Mouse (Mus musculus): ENCODE measurements around the gene Atxn1. TPM values are rescaled to one million over a fixed set of nuclear protein-coding genes. Genes with fewer than 3 reads are reported as not detected.

Gene Atxn1
- polyA plus RNA-seq, 1 experiment = not detected

DNA sequence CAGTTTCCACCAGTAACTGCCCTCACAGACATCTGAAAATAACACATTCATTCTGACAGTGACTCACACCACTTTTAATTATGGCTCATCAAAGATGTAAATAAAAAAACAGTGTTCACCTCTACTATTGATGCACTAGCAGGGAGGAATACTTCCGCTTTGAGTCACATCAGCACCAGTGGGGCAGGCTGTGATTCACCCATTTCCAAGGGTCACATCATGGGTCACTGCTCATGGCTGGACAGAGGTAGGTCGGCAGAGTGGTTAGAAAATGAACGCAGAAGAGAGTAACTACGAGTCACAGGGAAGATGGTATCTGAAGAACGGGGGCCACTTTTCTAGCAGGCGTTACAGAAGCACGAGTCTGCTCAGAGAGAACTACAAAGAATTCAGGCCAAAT lies 124.9 kb downstream of the Atxn1 start:
- TF ChIP-seq POLR2A (IDR thresholded peaks at IDR 0.05; ENCODE audit: insufficient read depth, low read depth, low read length) = no peak
- H3K27ac ChIP-seq (ENCODE audit: insufficient read depth, low read depth, low read length) = no peak overlapping the region
- H3K4me1 ChIP-seq (ENCODE audit: control insufficient read depth, insufficient read depth, low read length) = peaks cover 10% of the 10 kb centered on the region
- WGBS = 72% methylated on average over 7 of the region's 7 CpGs
- H3K4me3 ChIP-seq (ENCODE audit: insufficient read depth, low read depth, low read length) = no peak overlapping the region

DNA sequence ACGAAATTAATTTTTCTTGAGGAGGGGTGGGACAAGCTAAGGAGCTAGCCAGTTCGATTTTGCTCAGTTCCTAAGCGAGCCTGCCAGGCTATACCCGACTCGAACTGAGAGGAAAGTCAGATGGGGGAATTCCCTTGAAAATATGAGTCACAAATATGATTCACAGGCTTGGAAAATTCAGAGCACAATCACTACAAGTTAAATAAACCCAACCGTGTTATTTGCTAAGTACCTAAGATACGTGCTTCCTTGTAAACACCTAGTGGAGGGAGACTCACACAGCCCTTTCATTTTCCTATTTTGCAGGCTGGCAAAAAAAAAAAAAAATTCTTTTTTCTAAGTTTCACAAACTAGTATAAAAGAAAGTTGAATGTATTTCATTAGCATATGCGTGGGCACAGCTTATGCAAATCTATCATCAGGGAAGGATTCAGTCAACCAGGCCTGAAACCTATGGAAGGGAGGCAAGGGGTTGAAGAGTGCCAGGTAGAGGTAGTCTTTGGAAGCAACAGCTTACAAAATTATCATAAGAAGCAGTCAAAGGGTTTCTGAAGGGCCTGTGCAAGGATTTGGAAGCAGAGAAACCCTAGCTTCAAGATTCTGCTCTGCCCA lies 127.1 kb downstream of the Atxn1 start:
- Histone ChIP-seq H3K4me1 (ENCODE audit: control insufficient read depth, insufficient read depth, low read length) (peaks cover 10% of the 10 kb centered on the region), H3K4me3 (ENCODE audit: insufficient read depth, low read depth, low read length) (no peak overlapping the region), H3K27ac (ENCODE audit: insufficient read depth, low read depth, low read length) (no peak overlapping the region)
- 53% methylated on average over 8 of the region's 8 CpGs for WGBS
- no peak for TF ChIP-seq CTCF (IDR thresholded peaks at IDR 0.05; ENCODE audit: insufficient read depth, low read depth, low read length)
- TF ChIP-seq POLR2A (IDR thresholded peaks at IDR 0.05; ENCODE audit: insufficient read depth, low read depth, low read length) = no peak

DNA sequence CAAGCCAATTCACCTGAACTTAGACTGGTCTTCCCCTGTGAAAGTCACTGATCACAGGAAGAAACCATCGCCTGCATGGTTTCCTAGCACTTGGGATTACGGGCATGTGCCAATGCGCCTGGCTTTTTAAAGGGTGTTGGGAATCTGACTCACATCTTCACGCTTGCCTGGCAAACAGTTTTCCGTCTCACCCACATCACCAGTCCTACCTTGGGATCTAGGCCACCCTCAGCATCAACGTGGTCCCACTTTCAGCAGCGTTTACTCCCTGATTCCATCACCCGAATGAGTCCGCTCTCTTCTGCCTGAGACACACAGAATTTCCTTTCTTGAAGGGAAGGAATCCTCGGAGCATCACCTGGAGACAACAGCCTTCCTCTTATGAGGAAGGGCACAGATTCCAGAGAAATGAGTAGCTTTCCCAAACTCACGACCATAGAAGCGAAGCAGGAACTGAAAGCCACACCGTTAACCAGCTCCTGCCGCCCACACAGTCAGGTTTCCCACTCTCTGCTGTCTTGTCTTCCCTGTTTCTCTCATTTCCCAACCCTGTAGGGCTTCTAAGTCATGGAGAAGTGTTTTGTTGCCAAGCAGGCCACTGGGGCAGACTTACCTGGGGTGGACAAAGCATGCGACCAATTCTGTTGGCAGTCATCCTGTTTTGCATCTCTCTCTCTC lies 128.3 kb downstream of the Atxn1 start:
- TF ChIP-seq POLR2A (IDR thresholded peaks at IDR 0.05; ENCODE audit: insufficient read depth, low read depth, low read length) (no peak), CTCF (IDR thresholded peaks at IDR 0.05; ENCODE audit: insufficient read depth, low read depth, low read length) (no peak)
- Histone ChIP-seq H3K4me1 (ENCODE audit: control insufficient read depth, insufficient read depth, low read length) (peaks cover 9% of the 10 kb centered on the region), H3K4me3 (ENCODE audit: insufficient read depth, low read depth, low read length) (no peak overlapping the region), H3K27ac (ENCODE audit: insufficient read depth, low read depth, low read length) (no peak overlapping the region)
- 89% methylated on average over 15 of the region's 15 CpGs for WGBS

DNA sequence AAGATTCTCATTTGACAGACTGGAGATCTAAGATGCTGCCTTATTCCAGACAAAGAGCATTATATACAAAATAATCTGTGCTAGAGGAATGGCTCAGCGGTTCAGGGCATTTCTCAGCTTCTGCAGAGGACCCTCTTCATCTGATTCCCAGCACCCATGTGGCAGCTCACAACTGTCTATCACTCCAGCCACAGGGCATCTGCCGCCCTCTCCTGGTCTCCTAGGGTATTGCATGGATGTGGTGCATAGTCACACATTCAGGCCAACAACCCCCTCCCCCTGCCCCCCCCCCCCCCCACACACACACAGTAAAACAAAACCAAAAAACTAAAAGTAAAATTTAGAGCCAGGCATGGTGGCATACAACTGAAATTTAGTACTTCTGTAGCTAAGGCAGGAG lies 130.5 kb downstream of the Atxn1 start:
- H3K27ac ChIP-seq (ENCODE audit: insufficient read depth, low read depth, low read length) = no peak overlapping the region
- TF ChIP-seq CTCF (IDR thresholded peaks at IDR 0.05; ENCODE audit: insufficient read depth, low read depth, low read length) = no peak
- TF ChIP-seq POLR2A (IDR thresholded peaks at IDR 0.05; ENCODE audit: insufficient read depth, low read depth, low read length) = no peak
- WGBS = 85% methylated on average over 2 of the region's 2 CpGs
- H3K4me1 ChIP-seq (ENCODE audit: control insufficient read depth, insufficient read depth, low read length) = peaks cover 9% of the 10 kb centered on the region
- H3K4me3 ChIP-seq (ENCODE audit: insufficient read depth, low read depth, low read length) = no peak overlapping the region

DNA sequence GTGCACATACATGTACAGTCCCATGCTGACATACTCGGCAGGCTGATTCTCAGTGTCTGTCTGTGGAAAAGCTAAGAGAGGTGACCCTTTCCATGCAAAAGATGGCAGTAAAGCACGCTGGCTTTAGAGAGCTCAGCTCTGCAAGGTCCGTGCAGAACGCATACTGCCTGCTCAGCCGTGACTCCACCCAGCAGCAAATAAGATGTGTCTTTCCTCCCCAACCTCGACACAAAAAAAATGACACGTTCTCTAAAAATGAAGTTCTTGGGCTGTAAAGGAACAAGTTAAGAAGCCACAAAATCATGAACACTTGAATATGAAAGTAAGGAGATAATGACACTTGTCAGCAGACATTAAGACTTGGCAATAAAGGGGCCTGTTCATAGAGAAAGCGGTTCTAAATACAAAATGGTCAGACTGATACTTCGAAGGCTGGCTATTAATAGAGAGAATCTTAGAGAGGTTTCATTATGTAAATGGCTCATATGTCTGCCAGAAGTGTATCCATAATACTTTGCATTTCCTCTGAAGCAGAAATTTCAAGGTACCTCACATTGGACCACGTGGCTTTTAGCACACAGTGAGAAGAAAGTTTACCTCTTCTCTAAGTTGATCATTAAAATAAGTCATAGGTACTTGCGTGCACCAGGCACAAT lies 132.0 kb downstream of the Atxn1 start:
- H3K4me3 ChIP-seq (ENCODE audit: insufficient read depth, low read depth, low read length) = no peak overlapping the region
- H3K27ac ChIP-seq (ENCODE audit: insufficient read depth, low read depth, low read length) = no peak overlapping the region
- TF ChIP-seq CTCF (IDR thresholded peaks at IDR 0.05; ENCODE audit: insufficient read depth, low read depth, low read length) (no peak), POLR2A (IDR thresholded peaks at IDR 0.05; ENCODE audit: insufficient read depth, low read depth, low read length) (no peak)
- H3K4me1 ChIP-seq (ENCODE audit: control insufficient read depth, insufficient read depth, low read length) = peaks cover 12% of the 10 kb centered on the region
- 80% methylated on average over 11 of the region's 11 CpGs for WGBS

DNA sequence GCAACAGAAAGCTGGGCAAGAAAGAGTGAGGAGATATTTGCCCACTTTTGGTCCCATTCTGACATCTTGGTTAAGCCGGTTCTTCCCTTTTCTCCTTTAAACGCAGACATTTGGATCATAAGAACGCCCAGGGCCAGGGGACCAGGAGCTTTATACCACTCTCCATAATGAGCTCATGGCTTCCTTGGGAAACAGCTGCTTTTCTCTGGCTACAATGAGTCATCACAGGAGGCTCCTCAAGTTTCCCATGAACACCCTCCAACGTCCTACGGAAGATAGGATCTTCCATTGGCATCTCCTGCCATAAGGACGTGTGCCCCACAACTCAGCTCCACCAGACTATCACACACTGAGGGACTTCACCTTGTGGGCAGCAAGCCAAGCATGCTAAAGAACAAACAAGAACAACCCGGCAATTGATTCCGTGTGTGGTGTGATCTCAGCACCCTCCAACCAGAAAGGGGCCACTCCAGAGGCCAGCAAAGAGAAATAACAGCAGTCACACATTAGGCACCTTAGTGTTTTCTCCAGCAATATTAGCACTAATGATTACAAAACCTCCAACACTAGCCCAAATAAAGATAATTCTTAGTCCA lies 135.4 kb downstream of the Atxn1 start:
- 57% methylated on average over 8 of the region's 8 CpGs for WGBS
- Histone ChIP-seq H3K4me1 (ENCODE audit: control insufficient read depth, insufficient read depth, low read length) (peaks cover 10% of the 10 kb centered on the region), H3K4me3 (ENCODE audit: insufficient read depth, low read depth, low read length) (no peak overlapping the region), H3K27ac (ENCODE audit: insufficient read depth, low read depth, low read length) (no peak overlapping the region)
- TF ChIP-seq POLR2A (IDR thresholded peaks at IDR 0.05; ENCODE audit: insufficient read depth, low read depth, low read length) (no peak), CTCF (IDR thresholded peaks at IDR 0.05; ENCODE audit: insufficient read depth, low read depth, low read length) (no peak)

DNA sequence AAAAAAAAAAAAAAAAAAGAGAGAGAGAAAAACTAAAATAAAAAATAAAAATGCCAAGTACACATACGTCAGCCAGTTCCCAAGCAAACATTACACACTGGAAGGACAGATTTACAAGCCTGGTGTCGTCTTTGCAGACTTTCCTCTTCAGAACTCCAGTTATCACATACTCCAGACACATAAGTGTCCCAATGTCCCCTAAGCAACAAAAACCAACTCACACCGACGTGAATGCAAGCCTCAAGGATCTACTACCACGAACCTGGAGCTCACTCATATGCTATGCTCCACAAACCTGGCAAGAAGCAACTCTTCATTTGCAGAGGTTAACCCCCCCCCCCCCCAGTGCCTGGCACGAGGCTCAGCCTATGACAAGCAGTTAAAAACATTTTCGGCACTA lies 136.8 kb downstream of the Atxn1 start:
- no peak for TF ChIP-seq CTCF (IDR thresholded peaks at IDR 0.05; ENCODE audit: insufficient read depth, low read depth, low read length)
- TF ChIP-seq POLR2A (IDR thresholded peaks at IDR 0.05; ENCODE audit: insufficient read depth, low read depth, low read length) = no peak
- Histone ChIP-seq H3K4me1 (ENCODE audit: control insufficient read depth, insufficient read depth, low read length) (peaks cover 10% of the 10 kb centered on the region), H3K27ac (ENCODE audit: insufficient read depth, low read depth, low read length) (peak overlapping the region; percentile 48; the same call in 1 of the 2 replicates), H3K4me3 (ENCODE audit: insufficient read depth, low read depth, low read length) (no peak overlapping the region)
- 36% methylated on average over 7 of the region's 7 CpGs for WGBS

DNA sequence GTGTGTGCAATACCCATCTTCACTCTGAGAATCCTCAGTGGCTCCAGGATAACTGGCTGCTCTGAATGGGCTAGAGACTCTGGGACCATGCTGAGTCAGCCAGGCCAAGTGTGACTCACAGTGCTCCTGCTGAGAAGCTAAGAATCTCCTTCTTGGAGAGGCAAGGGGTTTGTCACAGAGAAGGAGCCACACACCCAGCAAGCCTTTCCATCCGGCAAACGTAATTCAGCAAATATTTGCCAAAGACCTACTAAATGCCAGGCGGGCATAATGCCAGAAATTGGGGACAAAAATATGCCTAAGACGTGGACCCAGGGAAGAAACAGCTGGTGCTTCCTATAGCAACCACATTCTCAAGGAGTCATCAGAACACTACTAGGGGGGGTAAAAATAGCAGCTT lies 137.2 kb downstream of the Atxn1 start:
- 5% methylated on average over 4 of the region's 4 CpGs for WGBS
- Histone ChIP-seq H3K4me3 (ENCODE audit: insufficient read depth, low read depth, low read length) (no peak overlapping the region), H3K4me1 (ENCODE audit: control insufficient read depth, insufficient read depth, low read length) (peaks cover 10% of the 10 kb centered on the region), H3K27ac (ENCODE audit: insufficient read depth, low read depth, low read length) (no peak overlapping the region)
- TF ChIP-seq CTCF (IDR thresholded peaks at IDR 0.05; ENCODE audit: insufficient read depth, low read depth, low read length) (no peak), POLR2A (IDR thresholded peaks at IDR 0.05; ENCODE audit: insufficient read depth, low read depth, low read length) (no peak)

DNA sequence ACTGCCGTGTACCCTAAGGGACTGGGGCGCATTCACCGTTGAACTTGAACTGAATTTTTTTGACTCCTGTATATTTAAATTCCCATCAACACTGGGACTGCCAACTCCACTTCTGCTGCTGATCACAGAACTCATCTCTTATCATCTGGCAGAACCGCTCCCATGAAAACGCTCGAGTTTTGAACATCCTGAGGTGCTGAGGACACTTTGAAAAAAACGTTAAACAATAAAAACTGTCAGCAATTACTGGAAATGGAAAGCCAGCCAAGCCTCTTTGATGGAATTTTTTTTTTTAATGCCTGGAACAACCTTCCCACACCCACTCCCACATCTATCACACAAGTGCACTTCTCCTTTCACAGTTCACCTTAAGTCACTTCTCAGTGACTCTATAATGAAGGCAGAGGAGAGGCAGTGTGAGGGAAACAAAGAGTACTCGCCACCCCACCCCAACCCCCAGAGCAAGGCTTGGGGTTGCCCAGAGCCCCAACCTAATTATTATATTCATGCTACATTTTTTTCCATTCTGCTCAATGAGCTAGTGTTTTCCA lies 137.7 kb downstream of the Atxn1 start:
- peaks cover 10% of the 10 kb centered on the region for H3K4me1 ChIP-seq (ENCODE audit: control insufficient read depth, insufficient read depth, low read length)
- TF ChIP-seq CTCF (IDR thresholded peaks at IDR 0.05; ENCODE audit: insufficient read depth, low read depth, low read length) (no peak), POLR2A (IDR thresholded peaks at IDR 0.05; ENCODE audit: insufficient read depth, low read depth, low read length) (no peak)
- WGBS = 62% methylated on average over 8 of the region's 8 CpGs
- H3K4me3 ChIP-seq (ENCODE audit: insufficient read depth, low read depth, low read length) = no peak overlapping the region
- no peak overlapping the region for H3K27ac ChIP-seq (ENCODE audit: insufficient read depth, low read depth, low read length)

Measured in olfactory bulb, adult 2 months (tissue).